Mouse (Mus musculus) kidney, embryonic 15.5 days (tissue): Measurements from ENCODE around the gene Usp49. TPM values are rescaled to one million over a fixed set of nuclear protein-coding genes. Genes with fewer than 3 reads are reported as not detected.
"Not testable (repeated sequence)": the region's sequence is repeated elsewhere in the genome, so short reads cannot be mapped to it uniquely, and the experiment has no call there.

Experiments used
- ATAC-seq: fragments of 200-750 bp; cut with Nextera tagmentation; replicated peaks from 2 replicates; pipeline ENCODE4 v1.8.0; 2017; ENCODE audit warnings: moderate TSS enrichment; ENCODE audit not compliant: low FRiP score
- H3K27ac ChIP-seq: fragments of 300-500 bp; sonication (generic); 2 replicates; pipeline ENCODE4 v1.5.1; 2015; ENCODE audit warnings: mild to moderate bottlenecking, inconsistent platforms
- H3K27me3 ChIP-seq: fragments of 300-500 bp; sonication (generic); 2 replicates; pipeline ENCODE4 v1.6.1; 2015; ENCODE audit warnings: inconsistent platforms
- H3K36me3 ChIP-seq: fragments of 300-500 bp; sonication (generic); 2 replicates; pipeline ENCODE4 v1.6.1; 2015; ENCODE audit warnings: inconsistent platforms
- H3K4me1 ChIP-seq: fragments of 300-500 bp; sonication (generic); 2 replicates; pipeline ENCODE4 v1.6.1; 2015; ENCODE audit warnings: inconsistent platforms
- H3K4me2 ChIP-seq: fragments of 300-500 bp; sonication (generic); 2 replicates; pipeline ENCODE4 v1.6.1; 2015; ENCODE audit warnings: moderate library complexity, mild to moderate bottlenecking, inconsistent platforms
- H3K4me3 ChIP-seq: fragments of 300-500 bp; sonication (generic); replicated peaks from 2 replicates; pipeline ENCODE4 v1.5.1; 2015; ENCODE audit warnings: mild to moderate bottlenecking, inconsistent platforms
- H3K9ac ChIP-seq: fragments of 300-500 bp; sonication (generic); 2 replicates; pipeline ENCODE4 v1.6.1; 2015; ENCODE audit warnings: mild to moderate bottlenecking, inconsistent platforms
- H3K9me3 ChIP-seq: fragments of 300-500 bp; sonication (generic); replicated peaks from 2 replicates; pipeline ENCODE4 v1.6.1; 2016; ENCODE audit warnings: inconsistent platforms
- WGBS: fragments of 180-500 bp; shearing (Covaris S2); methylation state at CpG from one replicate; pipeline ENCODE4 v1.1.7; 2015; ENCODE audit warnings: mixed read lengths; 5-methylcytosine and 5-hydroxymethylcytosine counted together
- polyA plus RNA-seq: library from polyadenylated mRNA; unstranded; fragments of >200 nt; fragmentation: Nextera tagmentation; extraction: Ambion mirVana; gene quantifications from 2 replicates; pipeline ENCODE4 v1.2.1, GENCODE M21; 2015

Usp49 gene
- polyA plus RNA-seq, 1 experiment from 2014 or later: 5.0 TPM

- peaks cover 56% of the 10 kb centered on the region for H3K36me3 ChIP-seq
- H3K27me3 ChIP-seq: no peaks in the 10 kb centered on the region
- H3K4me1 ChIP-seq: peaks cover 25% of the 10 kb centered on the region
- H3K4me3 ChIP-seq: no peak overlapping the region
- WGBS: 96% methylated on average over 1 of the region's 1 CpGs
- H3K27ac ChIP-seq: no peak overlapping the region
- H3K9ac ChIP-seq: no peak overlapping the region
- H3K4me2 ChIP-seq: no peak overlapping the region
- H3K9me3 ChIP-seq: no peaks in the 10 kb centered on the region
- no peak for ATAC-seq
Measured at GRCm38 (mm10) chr17:47614018-47614417, 16.5 kb upstream of the Usp49 start.

- Histone ChIP-seq H3K27me3 (no peaks in the 10 kb centered on the region), H3K4me3 (no peak overlapping the region), H3K4me1 (peaks cover 13% of the 10 kb centered on the region), H3K36me3 (peaks cover 73% of the 10 kb centered on the region), H3K9me3 (no peaks in the 10 kb centered on the region), H3K9ac (no peak overlapping the region), H3K4me2 (no peak overlapping the region), H3K27ac (no peak overlapping the region)
- 94% methylated on average over 8 of the region's 8 CpGs for WGBS
- no peak for ATAC-seq
Measured at GRCm38 (mm10) chr17:47616119-47616518, 14.4 kb upstream of the Usp49 start.

- no peaks in the 10 kb centered on the region for H3K9me3 ChIP-seq
- H3K9ac ChIP-seq: no peak overlapping the region
- 89% methylated on average over 4 of the region's 4 CpGs for WGBS
- H3K4me1 ChIP-seq: peaks cover 13% of the 10 kb centered on the region
- H3K4me3 ChIP-seq: no peak overlapping the region
- H3K27me3 ChIP-seq: no peaks in the 10 kb centered on the region
- no peak for ATAC-seq
- no peak overlapping the region for H3K27ac ChIP-seq
- peaks cover 78% of the 10 kb centered on the region for H3K36me3 ChIP-seq
- H3K4me2 ChIP-seq: no peak overlapping the region
Measured at GRCm38 (mm10) chr17:47616652-47617051, 13.8 kb upstream of the Usp49 start.

DNA sequence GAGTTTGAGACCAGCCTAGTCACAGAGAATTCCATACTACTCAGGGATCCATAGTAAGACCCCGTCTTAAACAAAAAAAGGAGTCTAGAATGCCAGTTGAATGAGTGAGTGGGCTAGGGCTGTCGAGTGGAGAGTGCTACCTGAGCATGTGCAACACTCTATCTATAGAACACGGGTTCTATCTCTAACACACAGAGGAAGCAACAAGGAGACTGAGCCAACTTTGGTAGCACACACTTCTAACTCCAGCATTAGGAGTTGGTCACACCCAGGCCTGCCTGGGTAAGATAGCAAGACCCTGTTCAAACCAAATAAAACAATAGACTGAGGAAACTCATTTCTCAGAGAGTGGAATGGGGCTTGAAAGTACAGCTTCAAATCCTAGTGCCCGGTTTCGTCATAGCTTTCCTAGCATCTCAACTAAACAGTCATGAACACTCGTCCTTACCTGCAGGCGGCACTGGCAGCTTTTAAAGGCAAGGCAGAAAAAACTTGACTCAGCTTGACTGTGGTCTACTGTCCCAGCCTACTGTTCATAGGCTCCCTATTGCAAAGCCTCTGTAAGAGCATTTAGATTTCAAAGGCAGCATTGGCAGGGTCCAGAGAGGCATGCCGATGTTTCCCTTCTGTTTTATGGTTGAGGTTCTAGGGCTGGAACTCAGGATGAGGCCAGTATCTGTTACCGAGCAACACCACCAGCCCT, 12.7 kb upstream of the Usp49 start:
- peaks cover 4% of the 10 kb centered on the region for H3K4me1 ChIP-seq
- 93% methylated on average over 9 of the region's 9 CpGs for WGBS
- no peak overlapping the region for H3K4me2 ChIP-seq
- no peak overlapping the region for H3K9ac ChIP-seq
- no peak overlapping the region for H3K27ac ChIP-seq
- ATAC-seq: no peak
- no peak overlapping the region for H3K4me3 ChIP-seq
- peaks cover 89% of the 10 kb centered on the region for H3K36me3 ChIP-seq
- no peaks in the 10 kb centered on the region for H3K9me3 ChIP-seq
- H3K27me3 ChIP-seq: no peaks in the 10 kb centered on the region

GRCm38 (mm10) chr17:47618556-47619311, 11.8 kb upstream of the Usp49 start:
- Histone ChIP-seq H3K36me3 (peaks cover 95% of the 10 kb centered on the region), H3K9ac (no peak overlapping the region), H3K4me1 (no peaks in the 10 kb centered on the region), H3K9me3 (no peaks in the 10 kb centered on the region), H3K4me3 (no peak overlapping the region), H3K4me2 (no peak overlapping the region), H3K27me3 (no peaks in the 10 kb centered on the region), H3K27ac (no peak overlapping the region)
- ATAC-seq: no peak
- WGBS: 91% methylated on average over 13 of the region's 13 CpGs

- H3K27me3 ChIP-seq: no peaks in the 10 kb centered on the region
- H3K4me3 ChIP-seq: no peak overlapping the region
- no peak overlapping the region for H3K4me2 ChIP-seq
- peaks cover 2% of the 10 kb centered on the region; the same call in 1 of the 2 replicates for H3K4me1 ChIP-seq
- no peak overlapping the region for H3K27ac ChIP-seq
- ATAC-seq: no peak
- no peaks in the 10 kb centered on the region for H3K9me3 ChIP-seq
- no peak overlapping the region for H3K9ac ChIP-seq
- 97% methylated on average over 14 of the region's 14 CpGs for WGBS
- peaks cover 89% of the 10 kb centered on the region for H3K36me3 ChIP-seq
Measured at GRCm38 (mm10) chr17:47622912-47623554, 7.5 kb upstream of the Usp49 start.

GRCm38 (mm10) chr17:47624572-47624971, 5.9 kb upstream of the Usp49 start:
- WGBS: 95% methylated on average over 3 of the region's 5 CpGs
- not testable (repeated sequence) for ATAC-seq, H3K4me1 ChIP-seq, H3K4me2 ChIP-seq, H3K4me3 ChIP-seq, H3K27ac ChIP-seq, H3K27me3 ChIP-seq, H3K9ac ChIP-seq, H3K9me3 ChIP-seq
- peaks cover 76% of the 10 kb centered on the region for H3K36me3 ChIP-seq

GRCm38 (mm10) chr17:47625088-47625487, 5.4 kb upstream of the Usp49 start:
- H3K4me2 ChIP-seq: no peak overlapping the region
- no peak for ATAC-seq
- peaks cover 11% of the 10 kb centered on the region for H3K4me1 ChIP-seq

DNA sequence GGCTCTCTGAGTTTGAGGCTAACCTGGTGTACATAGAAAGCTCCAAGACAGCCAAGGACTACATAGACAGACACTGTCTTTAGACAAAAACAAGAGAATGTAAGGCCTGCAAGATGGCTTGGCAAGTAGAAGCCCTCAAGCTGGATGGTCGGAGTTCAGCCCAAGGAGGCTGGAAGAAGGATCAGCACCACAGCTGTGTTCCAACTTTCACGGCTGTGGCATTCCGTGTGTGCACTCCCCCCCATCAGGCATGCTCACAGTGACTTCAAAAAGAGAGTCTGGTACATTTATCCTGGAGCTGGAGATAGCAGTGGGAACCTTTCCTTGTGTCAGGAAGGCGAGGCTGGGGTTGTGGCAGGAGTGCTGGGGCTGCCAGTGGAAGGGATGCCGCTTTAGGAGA, 4.5 kb upstream of the Usp49 start:
- no peaks in the 10 kb centered on the region for H3K27me3 ChIP-seq
- H3K27ac ChIP-seq: no peak overlapping the region
- peaks cover 20% of the 10 kb centered on the region for H3K4me1 ChIP-seq
- 87% methylated on average over 5 of the region's 5 CpGs for WGBS
- no peak for ATAC-seq
- no peak overlapping the region for H3K4me2 ChIP-seq
- peaks cover 62% of the 10 kb centered on the region for H3K36me3 ChIP-seq
- H3K4me3 ChIP-seq: no peak overlapping the region
- no peaks in the 10 kb centered on the region for H3K9me3 ChIP-seq
- H3K9ac ChIP-seq: no peak overlapping the region

More at GRCm38 (mm10) chr17:47625088-47625487, 5.4 kb upstream of the Usp49 start:
- no peaks in the 10 kb centered on the region for H3K9me3 ChIP-seq
- no peak overlapping the region for H3K4me3 ChIP-seq
- no peak overlapping the region for H3K27ac ChIP-seq
- no peak overlapping the region for H3K9ac ChIP-seq
- WGBS: 95% methylated on average over 2 of the region's 2 CpGs
- no peaks in the 10 kb centered on the region for H3K27me3 ChIP-seq
- H3K36me3 ChIP-seq: peaks cover 71% of the 10 kb centered on the region

DNA sequence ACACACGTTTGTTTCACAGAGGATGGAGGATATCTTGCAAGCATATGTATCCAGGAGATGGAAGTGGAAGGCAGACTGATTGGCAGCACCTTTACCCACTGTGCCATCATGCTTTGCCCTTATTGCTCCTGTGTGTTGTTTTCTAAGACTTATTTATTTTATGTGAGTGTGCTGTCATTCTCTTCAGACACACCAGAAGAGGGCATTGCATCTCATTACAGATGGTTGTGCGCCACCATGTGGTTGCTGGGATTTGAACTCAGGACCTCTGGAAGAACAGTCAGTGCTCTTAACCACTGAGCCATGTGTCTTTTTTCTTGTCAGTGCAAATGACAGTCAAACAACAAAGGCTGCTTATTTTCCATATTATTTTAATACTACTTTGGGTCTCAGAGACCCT, 2.7 kb upstream of the Usp49 start:
- Histone ChIP-seq H3K36me3 (peaks cover 44% of the 10 kb centered on the region), H3K4me3 (peak overlapping the region; percentile 83), H3K4me2 (peak overlapping the region; percentile 92), H3K9me3 (no peaks in the 10 kb centered on the region), H3K9ac (no peak overlapping the region), H3K27ac (no peak overlapping the region), H3K27me3 (no peaks in the 10 kb centered on the region), H3K4me1 (peaks cover 30% of the 10 kb centered on the region)
- ATAC-seq: no peak
- WGBS: 83% methylated on average over 2 of the region's 2 CpGs

DNA sequence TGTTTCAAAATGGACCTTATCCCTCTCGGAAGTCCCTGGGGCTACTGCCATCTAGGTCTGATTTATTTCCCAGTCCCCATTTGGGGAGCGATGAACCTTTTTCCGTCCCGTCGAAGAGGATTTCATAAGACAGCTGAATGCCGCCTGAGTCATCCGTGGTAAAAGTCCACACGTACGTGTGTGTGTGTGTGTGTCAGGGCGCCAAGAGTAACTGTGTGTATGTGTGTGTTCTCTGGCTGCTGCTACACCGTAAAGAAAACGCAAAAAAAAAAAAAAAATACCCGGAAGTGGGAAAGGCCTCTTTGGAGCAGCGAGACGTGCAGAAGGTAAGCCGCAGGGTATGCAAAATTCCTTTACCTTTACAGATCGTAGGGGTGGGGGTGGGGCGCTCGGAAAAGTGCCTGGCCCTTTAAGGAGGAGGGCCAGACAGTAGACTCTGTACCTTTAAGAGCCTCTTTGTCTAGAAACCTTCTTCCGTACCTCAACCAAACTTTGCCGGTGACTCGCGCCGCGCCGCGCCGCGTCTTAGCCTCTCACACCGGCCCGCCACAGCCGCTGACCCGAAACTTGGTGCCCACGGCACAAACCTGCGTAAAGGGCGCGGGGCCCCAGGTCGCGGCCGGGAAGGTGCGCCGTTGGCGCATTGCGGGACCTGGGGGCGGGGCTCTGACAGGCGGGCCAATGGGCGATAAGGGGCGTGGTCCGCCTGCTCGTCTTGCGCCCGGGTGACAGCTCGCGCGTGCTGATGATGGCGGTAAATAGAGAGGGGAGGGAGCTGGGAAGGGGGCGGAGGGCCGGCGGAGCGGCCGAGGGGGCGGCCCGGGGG, 1.4 kb upstream of the Usp49 start:
- H3K4me3 ChIP-seq: peak overlapping the region; percentile 83
- peak overlapping the region; percentile 76 for H3K9ac ChIP-seq
- WGBS: under 1% methylated on average over 61 of the region's 63 CpGs
- H3K27ac ChIP-seq: peak overlapping the region; percentile 96
- H3K27me3 ChIP-seq: no peaks in the 10 kb centered on the region
- peak; percentile 93 for ATAC-seq
- H3K4me2 ChIP-seq: peak overlapping the region; percentile 92
- H3K9me3 ChIP-seq: no peaks in the 10 kb centered on the region
- peaks cover 32% of the 10 kb centered on the region for H3K36me3 ChIP-seq
- H3K4me1 ChIP-seq: peaks cover 30% of the 10 kb centered on the region
